Mouse (Mus musculus) ES-Bruce4 (cell line): ENCODE measurements around the gene Tpi1. TPM values are rescaled to one million over a fixed set of nuclear protein-coding genes. Genes with fewer than 3 reads are reported as not detected.

Source experiments
- H3K27ac ChIP-seq: 2 replicates; pipeline ENCODE4 v1.5.1; 2012; ENCODE audit warnings: low read length, inconsistent platforms; ENCODE audit not compliant: insufficient read depth
- H3K27me3 ChIP-seq: 2 replicates; pipeline ENCODE4 v1.6.1; 2012; ENCODE audit warnings: mild to moderate bottlenecking, low read length, inconsistent platforms; ENCODE audit not compliant: control insufficient read depth, poor library complexity, insufficient read depth, severe bottlenecking
- H3K36me3 ChIP-seq: 2 replicates; pipeline ENCODE4 v1.6.1; 2012; ENCODE audit warnings: inconsistent platforms, mild to moderate bottlenecking, low read length, moderate library complexity; ENCODE audit not compliant: control insufficient read depth, poor library complexity, insufficient read depth, severe bottlenecking
- H3K4me1 ChIP-seq: one replicate; pipeline ENCODE4 v1.8.1; 2011; ENCODE audit warnings: low read length; ENCODE audit not compliant: control insufficient read depth, insufficient read depth
- H3K4me3 ChIP-seq: 2 replicates; pipeline ENCODE4 v1.5.1; 2011; ENCODE audit warnings: low read depth, mild to moderate bottlenecking, low read length
- H3K9ac ChIP-seq: 2 replicates; pipeline ENCODE4 v1.6.1; 2012; ENCODE audit warnings: low read depth, mild to moderate bottlenecking, inconsistent platforms; ENCODE audit not compliant: poor library complexity, severe bottlenecking
- H3K9me3 ChIP-seq: replicated peaks from 2 replicates; pipeline ENCODE4 v1.6.1; 2012; ENCODE audit warnings: mild to moderate bottlenecking, low read length, inconsistent platforms; ENCODE audit not compliant: control insufficient read depth, poor library complexity, insufficient read depth, severe bottlenecking
- CTCF ChIP-seq: IDR thresholded peaks from one replicate; pipeline ENCODE4 v1.8.1; 2011; ENCODE audit warnings: low read depth, low read length
- EP300 ChIP-seq: IDR thresholded peaks from 2 replicates; pipeline ENCODE4 v1.6.1; 2011; ENCODE audit warnings: low read depth, low read length; ENCODE audit not compliant: insufficient read depth
- POLR2A ChIP-seq: IDR thresholded peaks from one replicate; pipeline ENCODE4 v1.8.1; 2011; ENCODE audit warnings: low read length; ENCODE audit not compliant: insufficient read depth
- polyA plus RNA-seq: library from polyadenylated mRNA; stranded (reverse); fragments of >200 nt; gene quantifications from 2 replicates; pipeline ENCODE4 v1.2.4, GENCODE M21; 2011; ENCODE audit warnings: low read depth; ENCODE audit not compliant: missing spikeins, insufficient read depth, insufficient read length

The Tpi1 gene
- polyA plus RNA-seq, 1 experiment = 389 TPM

DNA sequence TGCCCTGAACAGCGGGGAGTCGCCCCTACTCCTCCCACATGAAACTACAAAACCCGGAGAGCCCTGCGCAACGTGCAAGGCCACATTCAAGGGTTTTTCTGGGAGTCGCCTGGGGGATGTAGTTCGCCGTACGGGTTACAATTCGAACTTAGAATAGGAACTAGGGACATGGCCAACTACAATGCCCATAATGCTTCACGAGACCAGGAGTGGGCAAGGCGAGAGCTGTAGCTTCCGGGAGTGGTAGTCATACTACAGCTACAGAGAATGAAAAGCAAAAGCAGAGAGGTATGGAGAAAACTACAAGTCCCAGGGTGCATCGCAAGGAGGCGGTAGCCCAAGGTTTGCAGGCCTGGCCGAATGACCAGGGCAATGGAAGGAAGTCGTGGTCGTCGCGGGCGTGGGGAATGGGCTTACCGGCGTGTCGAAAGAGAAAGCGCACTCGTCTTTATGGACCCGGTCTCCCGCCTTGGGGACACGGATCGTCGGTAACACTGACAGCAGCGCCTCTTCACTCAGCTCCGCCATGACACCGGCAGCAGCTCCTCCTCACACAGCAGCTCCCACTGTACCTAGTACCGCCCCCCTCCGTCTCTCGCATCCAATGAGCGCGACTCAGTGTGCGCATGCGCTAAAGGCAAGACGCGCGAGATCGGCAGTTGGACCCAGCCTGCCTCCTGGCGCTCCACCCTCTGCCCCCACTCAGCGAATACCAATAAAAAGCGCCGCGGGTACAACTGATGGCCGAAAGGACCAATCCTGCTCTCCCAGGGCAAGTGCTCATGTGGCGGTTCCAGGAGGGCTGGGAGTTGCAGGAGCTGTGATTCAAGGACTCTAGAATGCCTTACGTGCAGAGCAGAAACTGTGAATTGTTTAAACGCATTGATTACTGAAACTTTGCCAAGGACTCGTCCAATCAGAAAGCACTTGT, 15.0 kb upstream of the Tpi1 start, which contains the start of the genes Usp5 and Cdca3:
TSS of gene Usp5 (minus strand) at position 617 of the 931 bp plus-strand sequence.
TSS of gene Cdca3 (plus strand) at position 680 of the 931 bp plus-strand sequence.
- Histone ChIP-seq H3K9ac (peak within 1 kb of the TSS; percentile 89), H3K27ac (peak within 1 kb of the TSS; percentile 82), H3K36me3 (peaks cover 35% of the 10 kb centered on the region), H3K4me1 (peaks cover 2% of the 10 kb centered on the region), H3K27me3 (no peaks in the 10 kb centered on the region), H3K9me3 (no peaks in the 10 kb centered on the region), H3K4me3 (peak within 1 kb of the TSS; percentile 98)
- TF ChIP-seq CTCF = no peak
- TF ChIP-seq POLR2A = peak; percentile 44

DNA sequence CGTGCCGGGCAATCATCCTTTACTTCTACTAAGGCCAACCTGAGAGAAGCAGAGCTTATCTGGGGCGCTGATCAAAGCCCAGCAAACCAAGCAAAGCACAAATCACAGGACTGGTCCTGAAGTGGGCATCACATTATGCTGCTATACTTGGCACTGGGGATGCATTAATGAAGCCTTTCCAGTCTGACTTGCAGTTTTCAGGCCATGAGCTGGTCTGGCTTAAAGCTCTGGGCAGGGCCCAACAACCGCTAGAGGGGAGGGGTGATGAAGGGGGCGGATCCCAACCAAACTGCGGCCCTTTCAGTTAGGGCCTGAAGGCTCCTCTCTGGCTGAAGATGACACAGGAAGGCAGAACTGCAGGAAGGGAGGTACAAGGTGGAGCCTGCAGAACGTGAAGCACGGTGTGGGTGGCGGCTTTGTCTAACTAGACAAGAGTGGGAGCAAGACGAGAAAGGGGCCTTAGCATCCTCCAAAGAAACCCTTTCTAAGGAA, 14.1 kb upstream of the Tpi1 start:
- Histone ChIP-seq H3K4me1 (peaks cover 2% of the 10 kb centered on the region), H3K4me3 (peak overlapping the region; percentile 88), H3K9me3 (no peaks in the 10 kb centered on the region), H3K36me3 (peaks cover 44% of the 10 kb centered on the region), H3K9ac (0 out of 2 replicates have a peak overlapping the region, but pooled peaks have one; percentile 8), H3K27ac (no peak overlapping the region), H3K27me3 (no peaks in the 10 kb centered on the region)
- no peak for TF ChIP-seq EP300
- no peak for TF ChIP-seq CTCF
- no peak for TF ChIP-seq POLR2A

DNA sequence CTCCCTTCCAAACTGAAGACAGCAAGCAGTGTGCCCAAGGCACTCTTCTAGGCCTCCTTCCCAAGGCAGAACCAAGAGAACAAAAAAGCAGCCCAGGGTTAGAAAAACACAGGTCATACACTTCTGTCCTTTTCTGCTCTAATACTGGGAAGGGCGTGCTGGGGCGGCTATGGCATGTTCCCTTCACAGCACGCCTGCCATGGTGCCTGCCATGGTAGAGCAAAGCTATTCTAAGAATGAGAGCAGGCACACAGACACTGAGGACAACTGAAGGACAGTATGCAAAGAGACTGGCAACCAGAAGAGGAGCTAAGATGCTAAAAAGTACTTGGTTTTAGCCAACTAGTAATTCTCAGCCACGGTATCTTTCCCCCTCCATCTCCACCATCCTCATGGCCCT, 8.0 kb upstream of the Tpi1 start:
- H3K27me3 ChIP-seq = no peaks in the 10 kb centered on the region
- no peak overlapping the region for H3K27ac ChIP-seq
- peaks cover 66% of the 10 kb centered on the region for H3K36me3 ChIP-seq
- no peaks in the 10 kb centered on the region for H3K4me1 ChIP-seq
- no peak overlapping the region for H3K4me3 ChIP-seq
- H3K9ac ChIP-seq = no peak overlapping the region
- no peak for TF ChIP-seq POLR2A
- TF ChIP-seq CTCF = no peak
- no peak for TF ChIP-seq EP300
- no peaks in the 10 kb centered on the region for H3K9me3 ChIP-seq

DNA sequence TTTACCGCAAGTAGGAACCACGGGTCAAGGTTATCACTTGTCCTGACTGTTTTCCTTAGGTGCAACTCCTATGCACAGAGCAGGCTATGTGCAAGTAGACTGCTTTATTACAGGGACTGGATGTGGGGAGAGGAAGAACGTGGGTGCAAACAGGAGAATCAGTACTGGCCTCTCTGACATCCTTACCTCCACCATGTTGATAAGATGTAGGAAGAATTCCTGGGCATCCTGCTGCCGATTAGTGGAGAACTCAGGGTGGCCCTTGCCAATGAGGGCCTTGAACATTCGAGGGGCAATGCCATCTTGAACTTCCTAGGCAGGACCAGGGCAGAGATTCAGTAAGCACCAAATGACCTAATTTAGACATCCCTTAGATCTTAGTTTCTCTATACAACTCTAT, 6.8 kb upstream of the Tpi1 start:
- Histone ChIP-seq H3K4me3 (no peak overlapping the region), H3K9me3 (no peaks in the 10 kb centered on the region), H3K4me1 (no peaks in the 10 kb centered on the region), H3K27me3 (no peaks in the 10 kb centered on the region), H3K27ac (no peak overlapping the region), H3K36me3 (peaks cover 64% of the 10 kb centered on the region), H3K9ac (no peak overlapping the region)
- no peak for TF ChIP-seq POLR2A
- no peak for TF ChIP-seq CTCF
- no peak for TF ChIP-seq EP300

DNA sequence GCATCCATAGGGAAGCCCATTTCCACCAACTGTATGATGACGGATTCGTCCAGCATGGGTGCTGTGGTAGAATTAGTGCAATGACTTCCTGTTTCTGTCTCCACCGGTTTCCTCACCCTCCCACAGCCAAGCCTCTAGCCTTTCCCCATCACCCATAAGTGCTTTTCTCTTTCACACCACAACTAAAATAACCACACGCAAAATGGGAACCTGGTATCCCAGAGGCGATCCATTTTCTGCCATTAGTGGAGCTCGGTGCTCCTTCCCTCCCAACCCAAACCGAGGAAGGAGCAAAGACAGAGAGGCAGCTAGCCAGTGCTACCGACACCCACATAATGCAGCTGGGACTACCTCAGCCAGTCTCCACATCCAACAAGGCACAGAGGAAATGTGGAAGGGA, 3.9 kb upstream of the Tpi1 start:
- Histone ChIP-seq H3K27me3 (no peaks in the 10 kb centered on the region), H3K9ac (no peak overlapping the region), H3K9me3 (no peaks in the 10 kb centered on the region), H3K27ac (no peak overlapping the region), H3K4me1 (no peaks in the 10 kb centered on the region), H3K4me3 (no peak overlapping the region), H3K36me3 (peaks cover 38% of the 10 kb centered on the region)
- TF ChIP-seq CTCF (no peak), EP300 (no peak), POLR2A (no peak)

DNA sequence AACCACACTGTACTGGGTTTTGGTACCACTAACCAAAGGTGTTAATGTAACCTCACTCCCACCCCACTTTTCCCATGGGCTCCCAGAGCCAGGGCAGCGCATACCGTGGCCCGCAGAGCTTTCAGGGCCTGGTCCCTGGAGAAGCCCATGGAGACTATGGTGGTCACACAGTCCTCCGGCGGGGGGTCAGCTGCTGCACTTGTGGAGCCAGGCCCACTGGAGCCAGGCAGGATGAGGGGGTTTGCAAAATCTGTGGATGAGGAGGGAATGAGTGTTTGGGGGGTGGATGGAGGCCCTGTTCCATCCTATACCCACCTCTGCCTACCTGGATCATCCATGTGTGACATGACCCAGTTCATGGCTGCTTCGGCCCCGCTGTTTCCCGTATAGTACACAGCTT, 3.5 kb upstream of the Tpi1 start:
- H3K27ac ChIP-seq = no peak overlapping the region
- H3K27me3 ChIP-seq = no peaks in the 10 kb centered on the region
- peaks cover 34% of the 10 kb centered on the region for H3K36me3 ChIP-seq
- no peaks in the 10 kb centered on the region for H3K4me1 ChIP-seq
- H3K4me3 ChIP-seq = no peak overlapping the region
- H3K9me3 ChIP-seq = no peaks in the 10 kb centered on the region
- H3K9ac ChIP-seq = no peak overlapping the region
- TF ChIP-seq CTCF (no peak), POLR2A (no peak), EP300 (no peak)
